Mouse (Mus musculus): ENCODE data around the gene Arfrp1. TPM values are rescaled to one million over a fixed set of nuclear protein-coding genes. Genes with fewer than 3 reads are reported as not detected.

Arfrp1 gene
- total RNA-seq (2023): 80.6 to 90.5 TPM (median 89.1 TPM) in 4 replicates

GRCm38 (mm10) chr2:181364860-181365596 is at the start of gene Arfrp1, which contains the start of gene Zgpat:
Arfrp1 (minus strand) TSS chr2:181365404.
Zgpat (plus strand) TSS chr2:181364928.

GRCm38 (mm10) chr2:181379778-181380177 is 14.6 kb upstream of the Arfrp1 start, which contains the start of gene Lime1:
Lime1 (plus strand) TSS chr2:181380078.

GRCm38 (mm10) chr2:181319248-181320102 is 45.7 kb downstream of the Arfrp1 start, which contains the start of gene Rtel1:
Rtel1 (plus strand) TSS chr2:181319739.

GRCm38 (mm10) chr2:181314080-181314810 is 51.0 kb downstream of the Arfrp1 start, which contains the start of gene Stmn3:
Stmn3 (minus strand) TSS chr2:181314500.

Other genes with a start within 250 kb of the Arfrp1 start
- gene Kcnq2, start 230.1 kb downstream of the Arfrp1 start, total RNA-seq (2023): not detected in 4 replicates
- not detected in 4 replicates for gene Eef1a2, start 208.4 kb downstream of the Arfrp1 start, total RNA-seq (2023)
- 162 to 180 TPM (median 170 TPM) in 4 replicates for gene Ppdpf, start 178.2 kb downstream of the Arfrp1 start, total RNA-seq (2023)
- gene Ptk6, start 162.6 kb downstream of the Arfrp1 start, total RNA-seq (2023): 0.21 to 0.72 TPM (median 0.36 TPM) in 4 replicates
- 3.1 to 5.0 TPM (median 4.4 TPM) in 4 replicates for gene Srms, start 152.2 kb downstream of the Arfrp1 start, total RNA-seq (2023)
- 0.49 to 1.2 TPM (median 0.50 TPM) in 3 of 4 replicates, not detected in the other for gene Fndc11, start 145.4 kb downstream of the Arfrp1 start, total RNA-seq (2023)
- gene Helz2, start 123.4 kb downstream of the Arfrp1 start, total RNA-seq (2023): 342 to 369 TPM (median 351 TPM) in 4 replicates
- 53.9 to 59.9 TPM (median 57.6 TPM) in 4 replicates for gene Gmeb2, start 77.4 kb downstream of the Arfrp1 start, total RNA-seq (2023)
- not detected in 4 replicates for gene Stmn3, start 50.9 kb downstream of the Arfrp1 start, total RNA-seq (2023)
- gene Rtel1, start 45.7 kb downstream of the Arfrp1 start, total RNA-seq (2023): 117 to 125 TPM (median 117 TPM) in 4 replicates
- 69.0 to 80.3 TPM (median 72.6 TPM) in 4 replicates for gene Zgpat, start 476 bp downstream of the Arfrp1 start, total RNA-seq (2023)
- 51.3 to 57.5 TPM (median 54.5 TPM) in 4 replicates for gene Lime1, start 14.7 kb upstream of the Arfrp1 start, total RNA-seq (2023)
- gene Zbtb46, start 94.0 kb upstream of the Arfrp1 start, total RNA-seq (2023): 0.78 to 2.7 TPM (median 0.97 TPM) in 4 replicates
- 0.54 TPM in 1 of 4 replicates, not detected in the others for gene Abhd16b, start 127.8 kb upstream of the Arfrp1 start, total RNA-seq (2023)
- 76.1 to 88.7 TPM (median 83.7 TPM) in 4 replicates for gene Tpd52l2, start 131.7 kb upstream of the Arfrp1 start, total RNA-seq (2023)
- 114 to 126 TPM (median 121 TPM) in 4 replicates for gene Dnajc5, start 155.1 kb upstream of the Arfrp1 start, total RNA-seq (2023)
- gene Uckl1, start 219.5 kb upstream of the Arfrp1 start, total RNA-seq (2023): 154 to 176 TPM (median 155 TPM) in 4 replicates
- gene Prpf6, start 226.5 kb upstream of the Arfrp1 start, total RNA-seq (2023): 57.2 to 63.1 TPM (median 59.7 TPM) in 4 replicates
- 43.7 to 53.6 TPM (median 48.1 TPM) in 4 replicates for gene Zfp512b, start 227.4 kb upstream of the Arfrp1 start, total RNA-seq (2023)
- 11.7 to 13.1 TPM (median 13.0 TPM) in 4 replicates for gene Samd10, start 233.8 kb upstream of the Arfrp1 start, total RNA-seq (2023)

Measured in B cell, adult 62 days (primary cell).